Mouse (Mus musculus): ENCODE results near the gene Bex3. TPM values are rescaled to one million over a fixed set of nuclear protein-coding genes. Genes with fewer than 3 reads are reported as not detected.

Gene Bex3
- polyA plus RNA-seq, 1 experiment from 2014 or later: 444 TPM

DNA sequence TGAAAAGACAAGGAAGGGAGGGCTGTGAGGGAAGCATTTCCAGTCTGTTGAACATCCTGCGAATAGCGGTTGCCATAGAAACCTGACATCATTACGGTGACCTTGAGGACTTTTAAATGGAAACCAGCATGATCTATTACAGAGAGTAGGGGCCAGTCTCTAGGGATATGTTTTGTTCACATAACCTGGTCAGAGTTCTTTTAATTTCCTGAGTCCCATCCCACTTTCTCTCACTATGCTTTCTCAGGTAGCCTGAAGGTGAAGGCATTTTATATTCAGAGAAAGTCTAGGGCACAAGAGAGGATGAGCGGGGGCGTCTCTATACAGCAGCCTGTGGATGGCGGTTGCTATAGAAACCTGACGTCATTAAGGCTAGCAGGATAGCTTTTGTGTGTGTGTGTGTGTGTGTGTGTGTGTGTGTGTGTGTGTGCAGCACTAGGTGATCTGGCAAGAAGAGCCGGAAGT, 20.8 kb downstream of the Bex3 start:
- 25% methylated on average over 8 of the region's 8 CpGs for WGBS
- Histone ChIP-seq H3K4me3 (ENCODE audit: low read length) (no peak overlapping the region), H3K9me3 (ENCODE audit: control insufficient read depth, low read length) (no peaks in the 10 kb centered on the region), H3K4me1 (replicated peaks; ENCODE audit: control insufficient read depth, insufficient read depth, low read length) (no peaks in the 10 kb centered on the region), H3K27ac (ENCODE audit: low read length) (no peak overlapping the region), H3K36me3 (ENCODE audit: control insufficient read depth, insufficient read depth, low read length) (no peaks in the 10 kb centered on the region), H3K9ac (ENCODE audit: low read length) (no peak overlapping the region), H3K27me3 (ENCODE audit: control insufficient read depth, insufficient read depth, low read depth, low read length) (no peaks in the 10 kb centered on the region), H3K4me2 (ENCODE audit: low read depth, low read length) (no peak overlapping the region)
- no peak for ATAC-seq (ENCODE audit: low read depth)

DNA sequence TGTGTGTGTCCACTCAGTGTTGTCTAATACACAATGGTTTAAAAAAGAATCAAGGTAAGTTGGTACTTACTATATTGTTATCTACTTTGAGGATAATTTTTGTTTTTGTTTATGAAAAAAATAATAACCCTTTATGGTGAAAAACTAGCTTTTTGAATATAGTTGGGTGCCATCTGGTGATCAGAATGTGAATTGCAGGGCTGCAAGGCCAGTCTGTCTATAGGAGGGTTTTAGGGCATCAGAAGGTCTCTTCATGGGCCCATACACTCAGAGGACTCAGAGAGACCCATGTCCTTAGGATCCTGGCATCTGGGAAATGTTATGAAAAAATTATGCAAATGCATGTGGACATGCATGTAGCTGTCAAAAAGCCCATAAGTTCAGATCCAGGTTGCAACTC, 34.2 kb downstream of the Bex3 start:
- H3K9ac ChIP-seq (ENCODE audit: low read length): no peak overlapping the region
- no peaks in the 10 kb centered on the region for H3K36me3 ChIP-seq (ENCODE audit: control insufficient read depth, insufficient read depth, low read length)
- no peaks in the 10 kb centered on the region for H3K27me3 ChIP-seq (ENCODE audit: control insufficient read depth, insufficient read depth, low read depth, low read length)
- no peak for ATAC-seq (ENCODE audit: low read depth)
- no peaks in the 10 kb centered on the region for H3K9me3 ChIP-seq (ENCODE audit: control insufficient read depth, low read length)
- H3K27ac ChIP-seq (ENCODE audit: low read length): no peak overlapping the region
- no peak overlapping the region for H3K4me2 ChIP-seq (ENCODE audit: low read depth, low read length)
- H3K4me1 ChIP-seq (replicated peaks; ENCODE audit: control insufficient read depth, insufficient read depth, low read length): no peaks in the 10 kb centered on the region
- no peak overlapping the region for H3K4me3 ChIP-seq (ENCODE audit: low read length)

DNA sequence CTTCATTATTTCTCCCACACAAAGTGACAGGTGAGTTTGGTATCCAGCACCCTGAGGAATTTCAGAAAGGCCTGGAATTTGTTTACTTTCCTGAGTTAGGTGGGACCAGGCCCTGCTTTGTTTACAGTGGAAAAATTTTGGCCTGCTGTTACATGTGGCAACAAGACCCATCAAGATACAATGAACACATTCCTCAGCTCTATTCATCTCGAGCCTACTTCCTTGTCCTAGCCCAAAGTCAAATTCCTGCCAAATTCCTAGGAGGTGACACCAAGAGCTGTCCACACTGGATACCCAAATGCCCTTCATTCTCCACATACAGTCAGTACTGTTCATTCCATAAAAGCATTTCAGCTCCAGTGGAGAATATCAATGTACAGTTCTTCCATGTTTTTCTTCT, 36.1 kb downstream of the Bex3 start:
- Histone ChIP-seq H3K4me2 (ENCODE audit: low read depth, low read length) (no peak overlapping the region), H3K9me3 (ENCODE audit: control insufficient read depth, low read length) (no peaks in the 10 kb centered on the region), H3K4me1 (replicated peaks; ENCODE audit: control insufficient read depth, insufficient read depth, low read length) (no peaks in the 10 kb centered on the region), H3K27me3 (ENCODE audit: control insufficient read depth, insufficient read depth, low read depth, low read length) (no peaks in the 10 kb centered on the region), H3K27ac (ENCODE audit: low read length) (no peak overlapping the region), H3K9ac (ENCODE audit: low read length) (no peak overlapping the region), H3K4me3 (ENCODE audit: low read length) (no peak overlapping the region), H3K36me3 (ENCODE audit: control insufficient read depth, insufficient read depth, low read length) (no peaks in the 10 kb centered on the region)
- no peak for ATAC-seq (ENCODE audit: low read depth)
- WGBS: 17% methylated on average over 1 of the region's 1 CpGs

DNA sequence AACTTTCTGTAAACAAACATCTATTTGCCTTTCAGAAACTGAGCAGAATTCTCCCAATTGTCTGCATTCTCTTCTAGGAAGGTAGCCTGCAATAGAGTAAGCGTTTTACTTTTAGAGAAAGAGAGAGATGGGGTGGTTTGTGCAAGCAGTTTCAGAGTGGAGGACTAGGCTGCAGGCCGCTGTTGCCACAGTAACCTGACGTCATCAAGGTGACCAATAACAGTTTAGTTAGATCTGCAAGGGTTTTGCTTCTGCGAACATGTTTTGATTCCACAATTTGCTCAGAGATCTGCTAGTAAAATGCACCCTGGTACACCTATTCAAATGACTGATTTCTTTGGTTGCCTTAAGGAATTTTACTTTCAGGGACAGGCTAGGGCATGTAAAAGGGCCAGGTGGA, 43.2 kb downstream of the Bex3 start:
- WGBS: 40% methylated on average over 4 of the region's 4 CpGs
- no peak overlapping the region for H3K4me2 ChIP-seq (ENCODE audit: low read depth, low read length)
- H3K27ac ChIP-seq (ENCODE audit: low read length): no peak overlapping the region
- H3K9ac ChIP-seq (ENCODE audit: low read length): no peak overlapping the region
- H3K4me3 ChIP-seq (ENCODE audit: low read length): no peak overlapping the region
- no peaks in the 10 kb centered on the region for H3K36me3 ChIP-seq (ENCODE audit: control insufficient read depth, insufficient read depth, low read length)
- no peaks in the 10 kb centered on the region for H3K27me3 ChIP-seq (ENCODE audit: control insufficient read depth, insufficient read depth, low read depth, low read length)
- no peak for ATAC-seq (ENCODE audit: low read depth)
- no peaks in the 10 kb centered on the region for H3K4me1 ChIP-seq (replicated peaks; ENCODE audit: control insufficient read depth, insufficient read depth, low read length)
- H3K9me3 ChIP-seq (ENCODE audit: control insufficient read depth, low read length): no peaks in the 10 kb centered on the region

DNA sequence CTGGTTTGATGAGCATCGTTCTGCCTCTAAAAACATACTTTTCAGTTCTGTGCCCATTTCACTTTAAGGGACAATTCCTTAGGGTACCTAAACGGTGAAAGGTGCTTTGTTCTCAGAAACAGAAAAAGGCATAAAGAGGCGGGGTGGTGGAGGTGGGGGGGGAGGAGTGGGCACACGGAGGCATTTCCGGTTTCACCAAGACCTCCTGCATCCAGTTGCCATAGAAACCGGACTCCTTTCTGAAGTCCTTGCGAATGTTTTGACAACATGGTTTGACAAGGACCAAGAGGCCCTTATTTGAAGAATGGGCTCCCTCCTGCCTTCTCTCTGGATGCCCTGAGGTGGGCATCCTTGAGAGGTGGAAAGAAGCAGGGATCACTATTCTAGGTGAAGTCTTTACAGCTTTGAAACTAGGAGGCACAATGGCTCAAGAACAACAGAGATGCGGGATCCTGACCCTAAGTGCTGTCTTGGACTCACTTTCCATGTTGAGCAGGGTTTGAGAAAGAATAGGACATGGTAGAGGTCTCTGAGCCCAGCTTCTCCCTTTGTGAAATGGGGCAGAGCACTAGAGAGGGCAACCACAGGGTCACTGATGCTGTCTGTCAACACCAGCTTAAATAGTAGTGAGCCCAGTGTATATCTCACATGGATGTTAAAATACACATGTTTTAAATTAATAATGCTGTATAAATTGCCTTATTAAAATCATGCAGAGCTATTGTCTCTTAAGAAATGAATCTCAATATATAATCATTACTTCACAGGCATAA, 43.9 kb downstream of the Bex3 start:
- no peaks in the 10 kb centered on the region for H3K36me3 ChIP-seq (ENCODE audit: control insufficient read depth, insufficient read depth, low read length)
- no peaks in the 10 kb centered on the region for H3K9me3 ChIP-seq (ENCODE audit: control insufficient read depth, low read length)
- no peaks in the 10 kb centered on the region for H3K27me3 ChIP-seq (ENCODE audit: control insufficient read depth, insufficient read depth, low read depth, low read length)
- no peak overlapping the region for H3K4me3 ChIP-seq (ENCODE audit: low read length)
- 24% methylated on average over 8 of the region's 8 CpGs for WGBS
- ATAC-seq (ENCODE audit: low read depth): no peak
- H3K27ac ChIP-seq (ENCODE audit: low read length): no peak overlapping the region
- no peak overlapping the region for H3K4me2 ChIP-seq (ENCODE audit: low read depth, low read length)
- no peak overlapping the region for H3K9ac ChIP-seq (ENCODE audit: low read length)
- no peaks in the 10 kb centered on the region for H3K4me1 ChIP-seq (replicated peaks; ENCODE audit: control insufficient read depth, insufficient read depth, low read length)

DNA sequence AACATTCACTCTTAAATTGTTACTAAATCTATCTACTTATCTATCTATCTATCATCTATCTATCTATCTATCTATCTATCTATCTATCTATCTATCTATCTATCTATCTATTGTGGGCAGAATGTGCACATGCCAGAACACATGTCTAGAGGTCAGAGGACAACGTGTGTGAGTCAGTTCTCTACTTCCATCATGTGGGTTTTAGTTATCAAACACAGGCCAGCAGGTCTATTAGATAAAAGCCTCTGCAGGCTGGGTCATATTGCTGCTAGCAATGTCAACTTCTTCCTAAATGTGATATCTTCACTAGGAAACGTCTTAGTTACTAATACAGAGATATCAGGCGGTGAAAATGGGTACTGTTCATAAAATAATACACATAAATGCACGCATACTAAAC, 49.9 kb downstream of the Bex3 start:
- Histone ChIP-seq H3K27me3 (ENCODE audit: control insufficient read depth, insufficient read depth, low read depth, low read length) (no peaks in the 10 kb centered on the region), H3K4me2 (ENCODE audit: low read depth, low read length) (no peak overlapping the region), H3K9ac (ENCODE audit: low read length) (no peak overlapping the region), H3K4me1 (replicated peaks; ENCODE audit: control insufficient read depth, insufficient read depth, low read length) (no peaks in the 10 kb centered on the region), H3K4me3 (ENCODE audit: low read length) (no peak overlapping the region), H3K27ac (ENCODE audit: low read length) (no peak overlapping the region), H3K9me3 (ENCODE audit: control insufficient read depth, low read length) (no peaks in the 10 kb centered on the region), H3K36me3 (ENCODE audit: control insufficient read depth, insufficient read depth, low read length) (no peaks in the 10 kb centered on the region)
- no peak for ATAC-seq (ENCODE audit: low read depth)
- WGBS: 63% methylated on average over 4 of the region's 4 CpGs

Other genes starting within 250 kb of the Bex3 start
- gene Arxes1, start 236.9 kb upstream of the Bex3 start, polyA plus RNA-seq (2015; fragmentation: Nextera tagmentation; extraction: Ambion mirVana): 13.2 and 17.7 TPM in 2 replicates
- gene Bex2, start 202.0 kb upstream of the Bex3 start, polyA plus RNA-seq (2015; fragmentation: Nextera tagmentation; extraction: Ambion mirVana): 56.8 and 57.7 TPM in 2 replicates
- gene Nxf3, start 185.0 kb upstream of the Bex3 start, polyA plus RNA-seq (2015; fragmentation: Nextera tagmentation; extraction: Ambion mirVana): 0.08 TPM in 1 of 2 replicates, not detected in the other
- gene Bex4, start 131.3 kb upstream of the Bex3 start, polyA plus RNA-seq (2015; fragmentation: Nextera tagmentation; extraction: Ambion mirVana): 165 and 173 TPM in 2 replicates
- gene Tceal8, start 97.9 kb upstream of the Bex3 start, polyA plus RNA-seq (2015; fragmentation: Nextera tagmentation; extraction: Ambion mirVana): 187 and 208 TPM in 2 replicates
- gene Tceal5, start 66.4 kb upstream of the Bex3 start, polyA plus RNA-seq (2015; fragmentation: Nextera tagmentation; extraction: Ambion mirVana): 3.6 and 4.7 TPM in 2 replicates
- gene Tceal7, start 55.5 kb upstream of the Bex3 start, polyA plus RNA-seq (2015; fragmentation: Nextera tagmentation; extraction: Ambion mirVana): 7.4 and 21.7 TPM in 2 replicates
- gene Bex1, start 54.7 kb upstream of the Bex3 start, polyA plus RNA-seq (2015; fragmentation: Nextera tagmentation; extraction: Ambion mirVana): 79.2 and 82.0 TPM in 2 replicates
- gene Tceal9, start 25.2 kb upstream of the Bex3 start, polyA plus RNA-seq (2015; fragmentation: Nextera tagmentation; extraction: Ambion mirVana): 634 and 677 TPM in 2 replicates
- not detected in 2 replicates for gene Kir3dl1, start 247.7 kb downstream of the Bex3 start, polyA plus RNA-seq (2015; fragmentation: Nextera tagmentation; extraction: Ambion mirVana)